Mouse (Mus musculus) layer of hippocampus, adult 11-12 months (tissue): ENCODE data around the gene Mob3b.
"Not testable (repeated sequence)": the region's sequence is repeated elsewhere in the genome, so short reads cannot be mapped to it uniquely, and the experiment has no call there.

Source experiments
- DNase-seq: peaks from one replicate; pipeline ENCODE4 v3.0.0; 2022; ENCODE audit warnings: low spot score

Gene Mob3b

DNA sequence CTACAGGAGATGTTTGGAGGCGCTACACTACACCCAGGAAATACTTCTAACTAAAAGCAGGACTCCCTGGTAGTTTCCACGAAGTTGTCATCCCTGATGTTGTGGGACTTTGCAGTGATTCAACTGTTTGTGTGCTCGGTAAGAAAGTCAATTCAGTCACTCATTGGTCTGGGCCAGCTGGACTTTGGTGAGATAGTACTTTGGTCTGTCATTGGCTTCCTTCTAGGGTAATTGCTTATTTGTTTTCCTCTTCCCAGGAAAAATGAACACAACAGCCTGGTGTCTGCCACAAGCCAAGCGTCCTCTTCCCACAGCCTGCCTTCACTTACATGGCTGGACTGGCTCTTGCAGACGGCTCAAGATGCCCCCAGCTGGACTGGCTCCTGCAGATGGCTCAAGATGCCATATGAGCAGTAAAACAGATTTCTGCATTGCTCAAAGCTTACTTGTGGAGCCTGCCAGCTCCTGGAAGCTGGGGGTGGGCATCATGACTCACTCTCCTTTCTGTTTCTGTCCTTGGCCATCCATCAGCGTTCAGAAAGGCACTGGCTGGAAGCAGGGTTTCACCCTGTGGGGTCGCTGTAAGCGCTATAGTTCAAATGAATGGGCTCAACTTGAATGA, 190.8 kb downstream of the Mob3b start:
- no peak for DNase-seq

DNA sequence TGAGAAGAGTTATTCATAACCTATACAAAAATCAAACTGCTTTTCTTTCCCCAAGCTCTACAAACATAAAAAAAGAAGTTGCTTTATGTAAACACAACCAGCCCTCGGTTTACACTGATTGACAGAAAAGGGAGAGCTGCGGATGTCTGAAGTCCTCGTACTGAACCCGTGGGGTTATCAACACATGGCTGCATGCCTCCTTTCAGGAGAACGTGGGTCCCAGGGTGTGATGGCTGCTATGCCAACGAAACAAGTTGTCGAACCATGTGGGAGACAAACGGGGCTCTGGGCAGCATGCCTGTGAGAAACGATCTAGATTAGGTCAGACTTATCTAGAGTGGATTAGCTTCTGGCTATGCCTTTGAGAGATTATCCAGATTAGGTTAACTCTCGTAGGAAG, 192.4 kb downstream of the Mob3b start:
- DNase-seq = no peak

DNA sequence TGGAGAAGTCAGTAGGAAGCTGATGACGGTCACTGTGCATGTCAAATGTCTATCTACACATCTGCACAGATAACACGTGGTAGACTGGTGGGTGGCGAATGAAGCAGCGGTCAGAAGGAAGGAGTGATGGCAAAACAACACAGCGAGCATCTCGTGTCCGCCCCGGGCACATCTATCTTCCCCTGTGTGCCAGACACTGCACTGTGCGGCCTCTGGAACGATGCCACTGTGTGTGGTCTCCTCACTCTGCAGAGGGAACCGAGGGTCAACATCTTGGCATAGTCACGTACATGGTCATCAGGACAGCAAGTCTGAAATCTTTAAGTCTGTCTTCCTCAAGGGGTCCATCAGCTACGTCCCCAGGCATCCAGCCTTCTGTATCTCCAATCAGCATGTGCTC, 193.3 kb downstream of the Mob3b start:
- no peak for DNase-seq

DNA sequence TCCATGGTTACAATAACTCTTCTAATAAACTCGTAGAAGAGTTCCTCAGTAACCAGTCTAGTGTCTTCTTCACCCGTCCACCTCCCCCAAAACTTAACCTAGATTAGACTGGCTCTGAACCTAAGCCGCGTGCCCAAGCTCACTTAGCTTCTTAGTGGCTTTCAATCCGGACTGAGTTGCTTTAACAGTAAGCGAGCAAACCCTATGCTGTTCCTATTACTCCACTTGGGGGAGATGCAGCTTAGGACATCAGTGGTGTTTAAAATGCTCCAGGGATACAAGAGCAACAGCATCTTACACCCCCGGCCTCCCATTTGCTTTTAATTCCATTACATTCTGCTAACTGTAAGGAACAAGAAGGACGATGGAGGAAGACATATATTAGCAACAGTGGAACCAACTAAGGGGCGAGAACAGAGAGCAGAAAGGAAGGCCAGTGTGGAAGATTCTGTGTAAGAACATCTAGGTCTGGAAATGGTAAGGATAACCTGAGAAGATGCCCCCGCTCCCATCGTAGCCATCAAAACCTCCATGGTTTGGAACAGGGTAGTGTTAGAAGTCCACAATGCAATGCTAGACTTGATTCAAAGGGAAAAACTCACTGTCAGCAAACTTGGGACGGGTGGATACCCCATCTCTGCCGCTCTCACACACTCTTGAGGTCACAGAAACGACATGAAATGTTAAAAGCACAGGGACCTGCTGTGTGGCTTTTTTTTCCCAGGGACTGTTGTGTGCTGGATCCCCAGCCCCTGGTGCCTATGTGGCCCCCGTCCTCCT, 196.3 kb downstream of the Mob3b start:
- peak; percentile 48 for DNase-seq

DNA sequence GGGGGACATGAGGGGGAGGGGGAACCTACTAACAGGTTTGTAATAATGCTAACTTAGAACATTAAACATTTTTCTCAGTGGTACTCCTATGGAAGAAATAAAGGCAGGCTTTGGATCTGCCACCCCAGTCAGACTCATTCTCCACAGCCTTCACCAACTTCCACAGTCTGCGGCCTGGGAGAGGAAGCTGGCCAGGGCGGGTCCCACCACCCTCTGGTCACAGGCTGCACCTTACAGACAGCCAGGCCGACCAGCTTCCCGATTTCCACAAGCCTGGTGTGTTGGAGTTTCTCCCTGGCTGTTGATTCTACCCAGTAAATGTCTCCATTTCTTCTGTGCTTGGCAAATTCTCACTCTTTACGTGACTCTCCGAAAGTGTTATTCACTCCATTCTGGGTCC, 197.8 kb downstream of the Mob3b start:
- no peak for DNase-seq

DNA sequence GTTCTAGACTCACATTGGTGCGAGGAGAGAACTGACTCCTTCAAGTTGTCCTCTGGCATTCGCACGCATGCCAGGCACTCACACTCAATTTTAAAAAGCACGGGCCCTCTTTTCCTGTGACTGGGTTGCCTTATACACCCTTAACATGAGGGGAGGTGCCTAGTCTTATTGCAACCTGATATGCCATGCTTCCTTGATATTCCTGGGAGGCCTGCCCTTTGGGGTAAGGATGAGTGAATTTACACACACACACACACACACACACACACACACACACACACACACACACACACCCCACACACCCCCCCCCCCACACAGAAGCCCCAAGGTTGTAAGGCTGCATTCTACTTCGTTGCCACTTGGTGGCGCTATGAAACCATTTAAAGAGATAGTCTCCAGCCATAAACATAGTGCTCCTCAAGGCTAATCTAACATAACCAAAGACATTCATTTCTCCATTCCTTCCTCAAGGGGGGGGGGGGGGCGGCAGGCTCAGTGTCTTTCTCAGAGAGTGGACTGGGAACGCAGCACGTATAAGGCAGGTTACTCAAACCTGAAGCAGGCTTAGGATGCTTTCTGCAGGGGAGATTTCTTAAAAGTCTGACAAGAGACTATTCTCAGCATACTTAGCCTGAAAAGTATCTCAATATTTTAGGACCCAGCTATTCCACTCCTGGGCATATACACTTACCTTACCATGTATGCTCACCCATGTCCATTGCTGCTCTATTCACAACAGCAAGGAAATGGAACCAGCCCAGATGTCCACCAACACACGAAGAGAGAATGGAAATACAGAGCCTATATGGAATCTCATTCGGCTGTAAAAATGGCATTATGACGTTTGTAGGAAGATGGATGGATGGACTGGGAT, 198.9 kb downstream of the Mob3b start:
- no peak for DNase-seq

DNA sequence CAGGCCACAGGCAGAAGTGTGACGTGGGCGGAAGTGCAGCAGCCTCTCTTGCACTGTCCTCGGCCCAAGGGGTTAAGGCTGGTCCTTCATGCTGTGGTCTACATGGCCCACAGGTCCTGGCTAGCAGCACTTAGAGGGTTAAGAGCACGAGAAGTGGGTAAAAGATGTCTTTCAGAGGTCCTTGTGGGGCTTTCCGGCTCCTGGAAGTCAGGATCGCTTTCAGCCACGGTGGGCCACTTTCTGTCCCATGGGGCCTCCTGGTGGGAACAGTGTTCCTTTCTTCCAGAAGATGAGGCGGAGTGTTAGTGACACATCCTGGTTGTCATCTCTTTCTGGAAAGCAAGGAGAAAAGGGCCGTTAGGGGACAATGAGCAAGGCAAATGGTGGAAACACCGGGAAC, 203.6 kb downstream of the Mob3b start:
- DNase-seq = no peak

DNA sequence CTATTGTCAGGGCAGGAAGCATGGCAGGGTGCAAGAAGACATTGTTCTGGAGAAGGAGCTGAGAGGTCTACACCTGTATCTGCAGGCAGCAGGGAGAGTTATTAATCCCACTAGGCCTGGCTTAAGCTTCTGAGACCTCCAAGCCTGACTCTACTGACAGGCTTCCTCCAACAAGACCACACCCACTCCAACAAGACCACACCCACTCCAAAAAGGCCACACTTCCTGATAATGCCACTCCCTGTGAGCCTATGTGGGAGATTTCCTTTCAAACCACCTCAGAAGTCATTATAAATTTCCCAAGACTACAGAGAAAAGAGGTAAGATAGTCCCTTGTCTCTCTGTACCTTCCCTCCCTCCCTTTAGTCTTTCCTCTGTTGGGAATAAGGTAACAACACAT, 210.1 kb downstream of the Mob3b start:
- no peak for DNase-seq

DNA sequence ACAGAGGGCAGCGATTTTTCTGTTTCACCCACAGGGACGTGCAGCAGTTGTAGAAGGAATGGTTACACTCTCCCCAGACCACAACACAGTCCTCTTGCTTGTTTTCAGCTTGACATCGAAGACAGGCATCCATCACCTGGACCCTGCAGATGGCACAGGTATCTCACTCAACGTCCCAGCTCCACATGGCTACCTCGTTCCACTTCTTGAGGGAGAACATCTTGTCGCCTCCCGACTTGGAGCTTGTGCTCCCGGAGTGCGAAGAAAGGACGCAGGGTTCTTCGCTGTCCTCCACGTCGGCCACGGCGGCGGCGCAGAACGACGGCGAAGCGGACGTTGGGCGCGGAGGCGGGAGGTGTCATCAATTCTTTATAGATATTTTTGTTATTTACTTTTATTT, 216.2 kb downstream of the Mob3b start:
- DNase-seq = no peak

DNA sequence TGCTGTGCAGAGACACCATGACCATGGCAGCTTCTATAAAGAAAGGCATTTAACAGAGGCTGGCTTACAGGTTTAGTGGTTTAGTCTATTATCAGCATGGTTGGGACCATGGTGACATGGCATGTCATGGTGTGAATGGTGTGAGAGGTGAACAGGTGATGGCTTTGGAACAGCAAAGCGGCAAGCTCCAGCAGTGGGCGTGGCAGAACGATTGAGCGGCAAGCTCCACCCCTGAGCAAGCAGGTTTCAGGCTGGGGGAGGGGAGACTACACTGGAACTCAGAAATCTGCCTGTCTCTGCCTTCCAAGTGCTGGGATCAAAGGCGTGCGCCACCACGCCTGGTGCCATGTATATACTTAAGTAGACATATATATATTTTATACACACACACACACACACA, 228.9 kb downstream of the Mob3b start:
- not testable (repeated sequence) for DNase-seq

DNA sequence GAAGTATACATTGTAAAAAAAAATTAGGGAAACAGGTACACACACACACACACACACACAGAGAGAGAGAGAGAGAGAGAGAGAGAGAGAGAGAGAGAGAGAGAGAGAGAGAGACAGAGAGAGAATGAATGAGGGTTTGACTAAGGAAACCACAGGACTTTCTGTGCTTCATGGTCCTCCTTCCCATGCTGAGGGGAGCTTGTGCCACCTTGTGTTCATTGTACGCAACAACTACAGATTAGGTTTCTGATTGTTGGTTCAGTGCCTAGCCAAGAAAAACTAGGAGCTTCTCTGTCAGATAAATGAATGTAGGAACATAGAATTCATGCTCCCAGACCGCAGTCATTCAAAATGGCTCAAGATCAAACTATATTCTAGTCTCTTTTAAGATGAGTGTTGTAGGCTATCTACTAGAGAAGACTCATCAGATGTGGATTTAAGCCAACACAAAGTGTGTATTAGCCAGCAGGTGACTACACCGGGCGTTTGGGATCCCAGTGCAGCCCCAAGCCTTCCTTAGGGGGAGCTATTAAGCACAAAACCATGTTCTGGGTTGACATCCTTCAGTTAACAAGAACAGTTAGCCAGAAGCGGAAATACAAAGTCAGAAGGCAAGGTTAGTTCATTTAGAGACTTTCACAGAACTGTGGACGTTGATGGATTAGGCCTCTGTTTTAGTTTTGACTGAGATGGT, 235.0 kb downstream of the Mob3b start:
- peak; percentile 69 for DNase-seq

DNA sequence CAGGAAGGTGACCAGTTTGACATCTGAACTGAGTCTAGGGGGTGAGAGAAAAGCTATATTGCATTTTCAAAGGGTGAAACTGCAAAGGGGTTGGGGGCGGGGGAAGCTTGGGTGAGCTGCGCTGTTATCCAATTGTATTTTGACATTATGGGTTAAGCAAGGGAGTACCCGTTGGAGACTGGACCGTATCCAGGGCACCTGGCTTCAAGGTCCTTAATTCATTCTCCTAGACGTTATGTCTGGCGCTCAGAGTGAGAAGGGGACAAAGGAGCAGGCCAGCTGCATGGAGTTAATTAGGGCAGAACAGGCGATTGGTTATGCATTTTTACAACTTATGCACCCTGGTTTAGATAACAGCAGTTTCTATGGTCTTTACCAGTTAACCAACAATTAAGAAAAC, 239.9 kb downstream of the Mob3b start:
- DNase-seq = no peak

DNA sequence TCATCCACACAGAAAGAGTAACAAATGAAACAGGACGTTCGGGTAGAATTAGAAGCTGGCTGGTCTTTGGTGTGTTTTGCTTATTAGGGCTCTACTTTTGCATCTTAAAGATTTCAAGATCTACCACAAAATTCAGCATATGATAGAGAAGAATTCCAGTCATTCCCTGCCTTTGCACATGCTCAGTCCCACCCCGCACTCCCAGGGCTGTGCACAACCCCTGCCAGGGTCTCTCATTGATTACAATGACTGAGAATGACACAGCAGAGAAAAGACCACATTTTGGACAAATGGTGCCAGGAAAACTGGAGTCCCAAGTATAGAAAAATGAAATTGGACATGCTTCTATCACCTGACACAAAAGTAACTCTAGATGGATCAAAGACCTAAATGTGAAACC, 245.1 kb downstream of the Mob3b start:
- DNase-seq = no peak

DNA sequence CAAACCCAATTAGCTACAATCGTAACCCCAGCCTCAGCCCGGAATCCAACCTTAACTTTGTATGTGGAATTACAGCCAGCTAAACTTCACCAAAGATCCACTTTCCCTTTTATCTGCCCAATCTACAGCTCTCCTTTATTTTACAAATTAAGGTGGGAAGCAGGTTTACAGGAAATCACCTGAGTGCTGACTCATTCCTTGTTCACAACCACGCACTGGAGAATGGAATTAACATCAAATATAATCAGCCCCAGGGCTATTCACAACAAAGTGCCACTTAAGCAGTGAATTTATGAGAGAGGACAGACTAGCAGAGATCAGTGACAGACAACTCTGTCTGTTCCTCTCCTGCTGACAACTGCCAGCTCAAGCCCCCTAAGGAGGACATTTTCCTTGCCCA, 245.9 kb downstream of the Mob3b start:
- no peak for DNase-seq

DNA sequence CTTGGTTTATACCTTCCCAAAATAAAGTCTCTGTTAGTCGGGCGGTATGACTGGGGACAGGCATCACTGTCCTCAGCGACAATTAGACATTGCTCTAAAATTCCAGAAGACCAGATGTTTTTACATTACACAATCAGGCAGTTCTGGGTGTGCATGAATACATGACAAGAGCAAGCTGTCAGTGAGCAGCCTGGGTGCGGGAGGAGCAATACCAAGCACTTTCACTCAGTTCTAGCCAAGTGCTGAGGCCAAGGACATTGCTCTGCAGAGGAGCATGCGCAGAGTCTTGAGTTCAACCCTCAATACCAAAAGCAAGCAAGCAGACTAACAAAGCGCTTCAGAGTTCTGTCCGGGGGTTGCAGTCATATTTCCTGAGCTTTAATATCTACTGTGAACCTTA, 249.2 kb downstream of the Mob3b start:
- DNase-seq = no peak

DNA sequence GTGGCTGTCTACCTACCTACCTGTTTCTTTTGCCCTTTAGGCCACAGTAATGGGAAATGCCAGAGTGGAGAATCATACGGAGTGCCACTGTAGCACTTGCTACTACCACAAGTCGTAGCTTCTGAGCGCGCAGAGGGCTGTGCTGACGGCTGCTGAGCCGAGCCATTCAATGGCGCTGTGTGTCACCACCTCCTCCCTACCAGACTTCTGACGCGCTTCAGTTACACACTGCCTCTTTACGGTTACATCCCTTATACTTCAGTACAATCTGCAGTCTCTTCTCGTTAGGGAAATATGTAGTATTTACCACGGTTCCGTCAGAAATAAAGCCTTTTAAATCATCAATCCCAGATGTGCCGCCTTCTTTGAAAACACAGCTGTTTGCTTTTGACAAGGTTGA, 250.3 kb downstream of the Mob3b start:
- DNase-seq = no peak

DNA sequence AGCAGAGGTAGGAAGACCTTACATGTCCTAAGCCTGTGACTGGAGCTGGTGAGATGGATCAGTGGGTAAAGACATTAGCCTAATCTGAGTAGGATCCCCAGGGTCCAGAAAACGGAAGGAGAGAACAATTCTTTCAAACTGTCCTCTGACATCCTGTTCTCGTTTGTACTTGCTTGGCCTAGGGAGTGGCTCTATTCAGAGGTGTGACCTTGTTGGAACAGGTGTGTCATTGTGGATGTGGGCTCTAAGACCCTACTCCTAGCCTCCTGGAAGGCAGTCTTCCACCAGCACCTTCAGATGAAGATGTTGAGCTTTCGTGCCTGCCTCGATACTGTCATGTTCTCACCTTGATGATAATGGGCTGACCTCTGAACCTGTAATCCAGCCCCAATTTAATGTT, 251.1 kb downstream of the Mob3b start:
- DNase-seq = no peak

DNA sequence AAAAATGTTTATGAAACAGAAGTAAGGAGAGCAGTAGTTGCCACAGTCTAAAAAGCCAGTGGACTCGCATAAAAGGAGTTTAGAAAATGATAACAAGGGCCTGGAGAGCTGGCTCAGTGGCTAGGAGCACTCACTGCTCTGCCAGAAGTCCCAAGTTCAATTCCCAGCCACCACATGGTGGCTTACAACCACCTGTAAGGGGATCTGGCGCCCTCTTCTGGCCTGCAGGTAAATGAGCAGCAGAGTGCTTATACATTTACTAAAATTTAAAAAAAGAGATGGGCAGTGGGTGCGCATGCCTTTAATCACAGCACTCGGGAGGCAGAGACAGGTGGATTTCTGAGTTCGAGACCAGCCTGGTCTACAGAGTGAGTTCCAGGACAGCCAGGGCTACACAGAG, 251.9 kb downstream of the Mob3b start:
- no peak for DNase-seq

DNA sequence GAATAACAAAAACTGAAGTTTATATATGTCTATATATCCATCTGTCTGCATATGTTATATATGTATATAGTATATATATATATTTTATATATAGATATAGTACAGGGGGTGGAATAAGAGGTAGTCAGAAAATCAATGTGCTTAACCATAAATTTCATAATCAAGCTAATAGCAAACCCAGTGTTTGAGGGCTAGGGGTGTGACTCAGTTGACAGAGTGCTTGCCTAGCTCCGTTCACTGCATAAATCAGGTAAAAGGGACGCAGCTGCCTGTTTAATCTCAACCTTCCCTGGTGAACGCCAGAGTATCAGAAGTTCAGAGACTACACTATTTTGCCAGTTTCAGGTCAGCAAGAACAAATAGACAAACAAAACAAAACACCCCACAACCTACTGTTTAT, 255.7 kb downstream of the Mob3b start:
- not testable (repeated sequence) for DNase-seq

DNA sequence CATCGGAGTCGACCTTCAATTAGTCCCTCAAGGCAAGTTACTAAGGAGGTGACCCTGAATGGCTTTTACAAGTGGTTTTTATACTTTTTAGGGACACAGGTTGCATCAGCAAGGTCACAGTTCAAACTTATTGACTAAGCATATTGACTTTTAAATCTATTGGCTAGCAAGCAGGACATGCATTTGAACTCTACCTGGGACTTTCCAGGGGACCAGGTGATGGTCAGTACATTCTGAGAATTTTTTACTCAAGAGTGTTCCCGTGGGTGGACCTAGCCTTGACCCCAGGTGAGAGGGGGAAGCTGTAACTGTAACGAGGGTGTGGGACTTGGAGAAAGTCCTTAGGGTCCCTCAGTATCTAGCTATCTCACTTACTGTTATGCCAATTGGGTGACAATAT, 256.1 kb downstream of the Mob3b start:
- DNase-seq = no peak

DNA sequence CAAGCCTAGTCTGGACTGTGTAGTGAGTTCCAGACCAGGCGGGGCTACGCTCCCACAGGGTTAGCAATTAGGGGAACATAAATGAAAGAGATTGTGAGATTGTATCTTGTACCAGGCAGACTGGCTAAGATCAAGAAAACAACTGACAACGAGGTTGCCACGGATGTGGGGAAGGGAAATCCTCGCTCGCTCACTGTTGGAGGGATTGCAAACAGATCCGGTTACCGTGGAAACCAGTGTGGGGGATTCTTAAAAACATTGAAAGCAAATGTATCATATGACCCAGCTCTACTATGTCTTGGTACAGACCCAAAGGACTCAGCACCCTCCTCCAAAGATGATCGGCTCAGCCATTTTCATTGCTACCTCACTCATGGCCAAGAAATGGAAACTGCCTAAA, 257.1 kb downstream of the Mob3b start:
- peak; percentile 35 for DNase-seq

DNA sequence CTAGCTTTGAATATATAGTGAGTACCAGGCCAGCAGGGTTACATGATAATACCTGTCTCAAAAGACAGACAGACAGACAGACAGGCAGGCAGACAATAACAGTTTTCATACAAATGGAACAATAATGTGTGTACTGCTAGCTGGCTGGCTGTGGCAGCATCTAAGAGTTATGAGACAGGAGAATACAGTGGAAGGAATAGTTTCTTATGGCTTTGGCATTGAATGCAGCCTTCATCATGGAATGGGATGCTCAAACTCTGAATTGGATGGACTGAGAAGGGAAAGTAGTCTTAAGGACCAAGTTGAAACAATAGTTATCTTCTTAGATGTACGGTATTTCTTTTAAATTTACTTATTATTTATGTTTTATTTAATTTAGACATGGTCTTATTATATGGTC, 258.0 kb downstream of the Mob3b start:
- DNase-seq = no peak
